Mouse (Mus musculus): ENCODE measurements around the gene Col25a1.

The Col25a1 gene

GRCm38 (mm10) chr3:130242647-130243296 is 111.5 kb downstream of the Col25a1 start:
- DNase-seq (ENCODE audit: low spot score in 2 of 2): no peak

GRCm38 (mm10) chr3:130252355-130252754 is 121.1 kb downstream of the Col25a1 start:
- no peak for DNase-seq (ENCODE audit: low spot score in 2 of 2)

- no peak for DNase-seq (ENCODE audit: low spot score in 2 of 2)
These were observed 124.8 kb downstream of the Col25a1 start for GRCm38 (mm10) chr3:130256059-130256458.

GRCm38 (mm10) chr3:130256610-130257009 is 125.3 kb downstream of the Col25a1 start:
- no peak for DNase-seq (ENCODE audit: low spot score in 2 of 2)

GRCm38 (mm10) chr3:130259670-130260069 is 128.4 kb downstream of the Col25a1 start:
- no peak for DNase-seq (ENCODE audit: low spot score in 2 of 2)

GRCm38 (mm10) chr3:130260316-130260715 is 129.0 kb downstream of the Col25a1 start:
- DNase-seq (ENCODE audit: low spot score in 2 of 2): no peak

- peak in 1 of 2 experiments; percentile 32 for DNase-seq (ENCODE audit: low spot score in 2 of 2)
These were observed 133.8 kb downstream of the Col25a1 start for GRCm38 (mm10) chr3:130265104-130265503.

- no peak for DNase-seq (ENCODE audit: low spot score in 2 of 2)
These were observed 139.2 kb downstream of the Col25a1 start for GRCm38 (mm10) chr3:130270509-130270908.

GRCm38 (mm10) chr3:130273949-130274348 is 142.6 kb downstream of the Col25a1 start:
- no peak for DNase-seq (ENCODE audit: low spot score in 2 of 2)

GRCm38 (mm10) chr3:130278298-130279050 is 147.2 kb downstream of the Col25a1 start:
- no peak for DNase-seq (ENCODE audit: low spot score in 2 of 2)

- no peak for DNase-seq (ENCODE audit: low spot score in 2 of 2)
These were observed 151.9 kb downstream of the Col25a1 start for GRCm38 (mm10) chr3:130283011-130283760.

- DNase-seq (ENCODE audit: low spot score in 2 of 2): no peak
These were observed 156.8 kb downstream of the Col25a1 start for GRCm38 (mm10) chr3:130288102-130288501.

- no peak for DNase-seq (ENCODE audit: low spot score in 2 of 2)
These were observed 157.5 kb downstream of the Col25a1 start for GRCm38 (mm10) chr3:130288756-130289155.

GRCm38 (mm10) chr3:130289220-130289619 is 157.9 kb downstream of the Col25a1 start:
- DNase-seq (ENCODE audit: low spot score in 2 of 2): no peak

GRCm38 (mm10) chr3:130290175-130290574 is 158.9 kb downstream of the Col25a1 start:
- no peak for DNase-seq (ENCODE audit: low spot score in 2 of 2)

GRCm38 (mm10) chr3:130290672-130291071 is 159.4 kb downstream of the Col25a1 start:
- DNase-seq (ENCODE audit: low spot score in 2 of 2): no peak

- no peak for DNase-seq (ENCODE audit: low spot score in 2 of 2)
These were observed 160.6 kb downstream of the Col25a1 start for GRCm38 (mm10) chr3:130291926-130292325.

- no peak for DNase-seq (ENCODE audit: low spot score in 2 of 2)
These were observed 169.2 kb downstream of the Col25a1 start for GRCm38 (mm10) chr3:130300530-130300929.

GRCm38 (mm10) chr3:130303597-130303996 is 172.3 kb downstream of the Col25a1 start:
- no peak for DNase-seq (ENCODE audit: low spot score in 2 of 2)

GRCm38 (mm10) chr3:130304827-130305226 is 173.5 kb downstream of the Col25a1 start:
- no peak for DNase-seq (ENCODE audit: low spot score in 2 of 2)

GRCm38 (mm10) chr3:130305686-130306085 is 174.4 kb downstream of the Col25a1 start:
- no peak for DNase-seq (ENCODE audit: low spot score in 2 of 2)

GRCm38 (mm10) chr3:130309277-130309676 is 178.0 kb downstream of the Col25a1 start:
- DNase-seq (ENCODE audit: low spot score in 2 of 2): no peak

Measured in right cerebral cortex, postnatal 10 days (tissue).